Mouse (Mus musculus): Measurements from ENCODE around the gene Ugt1a2.
"Not testable (repeated sequence)": the region's sequence is repeated elsewhere in the genome, so short reads cannot be mapped to it uniquely, and the experiment has no call there.

Ugt1a2 gene

GRCm38 (mm10) chr1:88200456-88200855, at the start of gene Ugt1a2:
TSS of gene Ugt1a2 (plus strand) at chr1:88200601.
- DNase-seq (ENCODE audit: low spot score) = no peak

- no peak for DNase-seq (ENCODE audit: low spot score)
Measured at GRCm38 (mm10) chr1:88158430-88158829, 42.0 kb upstream of the Ugt1a2 start.

GRCm38 (mm10) chr1:88165711-88166110, 34.7 kb upstream of the Ugt1a2 start, which contains the start of gene Ugt1a5:
TSS of gene Ugt1a5 (plus strand) at chr1:88166012.
- DNase-seq (ENCODE audit: low spot score) = no peak

GRCm38 (mm10) chr1:88172190-88172589, 28.2 kb upstream of the Ugt1a2 start:
- not testable (repeated sequence) for DNase-seq (ENCODE audit: low spot score)

GRCm38 (mm10) chr1:88179657-88180056, 20.7 kb upstream of the Ugt1a2 start:
- no peak for DNase-seq (ENCODE audit: low spot score)

- DNase-seq (ENCODE audit: low spot score) = no peak
Measured at GRCm38 (mm10) chr1:88186325-88186935, 14.0 kb upstream of the Ugt1a2 start.

GRCm38 (mm10) chr1:88192136-88192535, 8.3 kb upstream of the Ugt1a2 start:
- DNase-seq (ENCODE audit: low spot score) = no peak

GRCm38 (mm10) chr1:88195687-88196086, 4.7 kb upstream of the Ugt1a2 start:
- DNase-seq (ENCODE audit: low spot score) = no peak

- DNase-seq (ENCODE audit: low spot score) = no peak
Measured at GRCm38 (mm10) chr1:88197443-88197842, 3.0 kb upstream of the Ugt1a2 start.

GRCm38 (mm10) chr1:88199996-88200395, 405 bp upstream of the Ugt1a2 start:
- DNase-seq (ENCODE audit: low spot score) = no peak

- peak; percentile 72 for DNase-seq (ENCODE audit: low spot score)
Measured at GRCm38 (mm10) chr1:88205294-88205922, 5.0 kb downstream of the Ugt1a2 start, which contains the start of gene Dnajb3. TSS of gene Dnajb3 (minus strand) at chr1:88205782.

GRCm38 (mm10) chr1:88206843-88207479, 6.6 kb downstream of the Ugt1a2 start:
- no peak for DNase-seq (ENCODE audit: low spot score)

GRCm38 (mm10) chr1:88211812-88212211, 11.4 kb downstream of the Ugt1a2 start, which contains the start of gene Ugt1a1:
TSS of gene Ugt1a1 (plus strand) at chr1:88211959.
- DNase-seq (ENCODE audit: low spot score) = no peak

- no peak for DNase-seq (ENCODE audit: low spot score)
Measured at GRCm38 (mm10) chr1:88212341-88213045, 12.1 kb downstream of the Ugt1a2 start.

- DNase-seq (ENCODE audit: low spot score) = no peak
Measured at GRCm38 (mm10) chr1:88213061-88213460, 12.7 kb downstream of the Ugt1a2 start.

GRCm38 (mm10) chr1:88213766-88214461, 13.5 kb downstream of the Ugt1a2 start:
- DNase-seq (ENCODE audit: low spot score) = no peak

- no peak for DNase-seq (ENCODE audit: low spot score)
Measured at GRCm38 (mm10) chr1:88214462-88214952, 14.1 kb downstream of the Ugt1a2 start.

- no peak for DNase-seq (ENCODE audit: low spot score)
Measured at GRCm38 (mm10) chr1:88215466-88216380, 15.3 kb downstream of the Ugt1a2 start.

- no peak for DNase-seq (ENCODE audit: low spot score)
Measured at GRCm38 (mm10) chr1:88216551-88216950, 16.1 kb downstream of the Ugt1a2 start.

- DNase-seq (ENCODE audit: low spot score) = no peak
Measured at GRCm38 (mm10) chr1:88217144-88217543, 16.7 kb downstream of the Ugt1a2 start.

GRCm38 (mm10) chr1:88217576-88217975, 17.2 kb downstream of the Ugt1a2 start:
- DNase-seq (ENCODE audit: low spot score) = no peak

Data from left cerebral cortex, adult 11 months (tissue).